Mouse (Mus musculus) brown adipose tissue, adult 24 weeks (tissue): ENCODE data around the gene Hs3st3b1. TPM values are rescaled to one million over a fixed set of nuclear protein-coding genes. Genes with fewer than 3 reads are reported as not detected.
A peak's percentile ranks its signal among the peaks of the same experiment; 100 is the strongest.

Experiments used
- H3K27ac ChIP-seq: fragments of 200-500 bp; replicated peaks from 2 replicates; pipeline ENCODE4 v1.5.1; 2012; ENCODE audit warnings: low read depth, mild to moderate bottlenecking, low read length
- H3K4me1 ChIP-seq: fragments of 200-500 bp; 2 replicates; pipeline ENCODE4 v1.6.1; 2012; ENCODE audit warnings: low read length, mixed read lengths; ENCODE audit not compliant: control insufficient read depth, insufficient read depth, insufficient read length
- H3K4me3 ChIP-seq: fragments of 200-500 bp; 2 replicates; pipeline ENCODE4 v1.5.1; 2012; ENCODE audit warnings: low read depth, mild to moderate bottlenecking, low read length, moderate library complexity; ENCODE audit not compliant: insufficient read depth
- polyA plus RNA-seq: library from polyadenylated mRNA; stranded (reverse); fragments of >200 nt; gene quantifications from 2 replicates; pipeline ENCODE4 v1.2.4, GENCODE M21; 2012; ENCODE audit not compliant: missing spikeins, insufficient read depth, insufficient read length

The Hs3st3b1 gene
- polyA plus RNA-seq, 1 experiment = 0.67 TPM

DNA sequence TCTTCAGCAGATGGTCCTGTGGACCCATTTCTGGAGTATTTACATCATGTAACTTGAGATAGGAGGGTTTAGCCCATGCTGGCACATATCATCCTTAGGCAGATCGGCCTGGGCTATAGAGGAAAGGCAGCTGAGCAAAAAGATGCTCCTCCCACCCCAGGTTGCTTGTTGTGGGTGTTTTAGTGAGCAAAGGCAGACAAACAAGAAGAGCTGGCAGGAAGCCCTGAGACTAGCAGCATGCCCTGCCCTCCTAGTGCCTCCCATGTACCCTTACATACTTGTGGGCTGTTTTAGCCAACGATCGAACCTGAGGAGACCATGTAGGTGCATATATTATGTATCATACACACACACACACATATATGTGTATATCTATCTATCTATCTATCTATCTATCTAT, 21.9 kb upstream of the Hs3st3b1 start:
- H3K27ac ChIP-seq = no peak overlapping the region
- no peaks in the 10 kb centered on the region for H3K4me1 ChIP-seq
- no peak overlapping the region for H3K4me3 ChIP-seq

DNA sequence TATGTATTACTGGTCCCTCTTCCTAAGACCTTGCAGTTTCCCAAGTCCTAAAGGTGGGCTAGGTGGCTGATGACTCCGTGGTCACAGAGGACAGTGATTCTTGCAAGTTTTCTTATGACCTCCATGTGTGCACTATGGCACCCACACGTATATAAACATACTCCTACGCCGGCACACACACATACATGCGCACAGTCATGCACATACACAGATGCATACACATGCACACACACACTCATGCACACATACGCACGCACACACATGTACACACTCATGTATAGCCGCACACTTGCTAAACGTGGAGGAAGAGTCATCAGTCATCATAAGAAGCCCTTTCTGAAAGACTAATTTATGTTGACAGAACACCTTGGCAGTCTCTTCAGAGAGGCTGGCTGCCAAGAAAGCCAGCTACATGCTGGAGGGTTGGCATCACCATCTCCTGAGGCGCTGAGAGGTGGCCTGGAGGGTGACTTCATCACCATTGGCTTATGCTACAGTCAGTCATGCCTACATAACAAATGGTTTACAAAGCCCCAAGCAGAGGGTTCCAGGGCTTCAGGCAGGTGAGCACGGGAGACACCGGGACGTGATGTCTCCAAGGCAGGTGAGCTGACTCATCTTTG, 21.3 kb upstream of the Hs3st3b1 start:
- no peak overlapping the region for H3K27ac ChIP-seq
- H3K4me3 ChIP-seq = no peak overlapping the region
- H3K4me1 ChIP-seq = no peaks in the 10 kb centered on the region

- Histone ChIP-seq H3K4me3 (no peak overlapping the region), H3K27ac (no peak overlapping the region), H3K4me1 (no peaks in the 10 kb centered on the region)
Observed at GRCm38 (mm10) chr11:63942177-63942576, 20.1 kb upstream of the Hs3st3b1 start.

- H3K4me3 ChIP-seq = no peak overlapping the region
- H3K4me1 ChIP-seq = no peaks in the 10 kb centered on the region
- no peak overlapping the region for H3K27ac ChIP-seq
Observed at GRCm38 (mm10) chr11:63936641-63937040, 14.6 kb upstream of the Hs3st3b1 start.

GRCm38 (mm10) chr11:63926901-63927300, 4.8 kb upstream of the Hs3st3b1 start:
- Histone ChIP-seq H3K27ac (no peak overlapping the region), H3K4me3 (no peak overlapping the region), H3K4me1 (no peaks in the 10 kb centered on the region)

DNA sequence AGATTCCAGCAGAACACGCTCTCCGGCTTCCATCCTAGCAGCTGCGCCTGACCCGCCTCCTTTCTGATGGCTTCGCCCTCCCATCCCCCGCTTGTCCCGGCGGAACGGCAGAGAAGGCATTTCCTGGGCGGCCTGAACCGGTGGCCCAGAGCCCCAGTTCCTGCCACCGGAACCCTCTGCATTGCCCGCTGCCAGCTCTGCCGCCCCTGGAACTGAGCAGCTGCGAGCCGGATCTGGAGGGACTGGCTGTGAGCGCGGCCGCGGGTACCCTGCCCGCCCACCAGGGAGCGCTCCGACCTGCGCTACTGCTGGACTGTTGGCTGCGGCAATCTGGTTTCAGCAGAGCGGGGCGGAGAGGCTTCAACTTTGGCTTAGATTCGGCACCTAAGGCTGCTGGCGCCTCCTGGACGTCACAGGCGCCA, 3.1 kb upstream of the Hs3st3b1 start:
- peak overlapping the region; percentile 51 for H3K4me3 ChIP-seq
- no peak overlapping the region for H3K27ac ChIP-seq
- no peaks in the 10 kb centered on the region for H3K4me1 ChIP-seq

- Histone ChIP-seq H3K4me3 (no peak overlapping the region), H3K27ac (no peak overlapping the region)
Observed at GRCm38 (mm10) chr11:63924286-63924930, 2.3 kb upstream of the Hs3st3b1 start.

DNA sequence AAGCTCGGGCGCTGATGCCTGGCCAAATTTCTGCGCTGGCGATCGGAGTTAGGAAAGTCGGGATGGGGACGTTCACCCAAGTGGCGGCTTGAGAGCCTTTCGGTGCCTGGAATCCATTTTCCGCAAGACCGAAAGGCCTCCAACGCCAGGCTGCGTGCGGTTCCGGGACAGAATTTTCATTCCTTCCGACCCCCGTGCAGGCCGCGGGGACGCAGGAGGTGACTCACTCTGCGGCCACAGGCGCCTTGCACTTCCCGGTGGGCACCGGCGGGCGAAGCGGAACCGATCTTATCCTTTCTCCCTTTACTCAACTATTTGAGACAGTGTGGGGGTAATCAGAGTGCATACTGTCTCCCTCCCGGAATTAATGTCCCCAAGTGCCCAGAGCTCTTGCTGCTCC, 1.3 kb upstream of the Hs3st3b1 start:
- Histone ChIP-seq H3K4me1 (no peaks in the 10 kb centered on the region), H3K27ac (no peak overlapping the region), H3K4me3 (peak overlapping the region; percentile 12; the same call in 1 of the 2 replicates)

More at GRCm38 (mm10) chr11:63924286-63924930, 2.3 kb upstream of the Hs3st3b1 start:
- no peaks in the 10 kb centered on the region for H3K4me1 ChIP-seq

- Histone ChIP-seq H3K4me1 (no peaks in the 10 kb centered on the region), H3K27ac (no peak overlapping the region), H3K4me3 (peak overlapping the region; percentile 64)
Observed at GRCm38 (mm10) chr11:63921044-63921951, 792 bp downstream of the Hs3st3b1 start.

- peak overlapping the region; percentile 64 for H3K4me3 ChIP-seq
- no peak overlapping the region for H3K27ac ChIP-seq
- no peaks in the 10 kb centered on the region for H3K4me1 ChIP-seq
Observed at GRCm38 (mm10) chr11:63920531-63920930, 1.6 kb downstream of the Hs3st3b1 start.

DNA sequence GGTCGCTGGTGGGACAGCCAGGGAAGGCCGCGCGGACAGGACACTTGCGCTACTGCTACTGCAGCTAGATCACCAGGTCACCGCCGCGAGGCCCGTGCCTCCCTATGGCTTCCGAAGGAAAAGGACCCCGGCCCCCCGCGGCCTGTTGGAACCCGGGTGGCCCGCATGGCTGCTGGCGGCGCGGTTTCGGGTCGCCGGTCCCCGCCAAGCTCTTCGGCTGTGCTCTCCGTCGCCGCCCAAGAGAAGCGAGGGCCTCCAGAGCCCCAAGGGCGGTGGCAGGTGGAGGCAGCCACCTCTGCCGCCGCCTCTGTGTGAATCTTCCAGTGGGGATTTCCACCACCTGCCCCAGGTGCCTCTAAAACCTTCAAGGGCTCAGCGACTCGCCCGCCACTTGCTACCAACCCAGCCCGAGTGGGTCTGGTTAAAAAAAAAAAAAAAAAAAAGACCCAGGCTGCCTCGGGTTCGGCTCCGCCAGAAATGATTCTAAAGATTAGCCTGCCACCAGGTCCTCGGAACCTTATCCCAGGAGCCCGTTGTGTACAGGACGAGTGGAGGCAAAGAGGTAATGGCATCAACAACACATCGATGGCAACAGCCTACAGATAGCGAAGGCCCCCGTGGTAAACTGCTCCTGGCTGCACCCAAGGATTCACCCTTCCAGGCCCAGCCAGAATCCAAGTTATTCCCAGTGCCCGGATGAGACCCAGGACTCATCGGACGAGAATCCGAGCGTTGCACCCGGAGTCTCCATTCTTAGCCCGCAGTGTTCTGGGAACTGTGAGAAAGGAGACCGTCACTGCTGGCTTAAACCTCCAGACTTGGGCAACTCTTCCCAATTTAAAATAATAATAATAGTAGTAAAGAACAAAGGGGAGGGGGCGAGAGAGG, 2.6 kb downstream of the Hs3st3b1 start:
- H3K27ac ChIP-seq = no peak overlapping the region
- no peaks in the 10 kb centered on the region for H3K4me1 ChIP-seq
- peak overlapping the region; percentile 64; the same call in 1 of the 2 replicates for H3K4me3 ChIP-seq

GRCm38 (mm10) chr11:63918321-63919105, 3.6 kb downstream of the Hs3st3b1 start:
- no peaks in the 10 kb centered on the region for H3K4me1 ChIP-seq
- H3K27ac ChIP-seq = no peak overlapping the region
- H3K4me3 ChIP-seq = no peak overlapping the region

DNA sequence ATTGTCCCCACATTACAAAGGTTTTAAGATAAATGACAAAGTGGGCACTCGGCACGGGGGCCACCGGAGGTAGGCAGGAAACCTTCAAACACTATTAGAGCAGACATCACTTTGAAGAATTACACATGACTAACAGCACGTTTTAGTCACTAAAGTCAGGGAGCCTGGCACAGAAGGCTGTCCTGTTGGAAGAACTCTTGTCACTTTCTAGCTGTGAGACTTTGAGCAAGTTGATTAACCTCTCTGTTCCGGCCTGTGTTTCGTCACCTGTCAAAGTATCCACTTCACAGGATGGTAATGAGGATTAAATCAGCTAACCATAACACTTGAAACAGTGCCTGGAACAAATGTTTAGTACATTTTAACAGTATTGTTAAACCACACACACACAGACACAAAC, 4.5 kb downstream of the Hs3st3b1 start:
- Histone ChIP-seq H3K4me1 (no peaks in the 10 kb centered on the region), H3K4me3 (no peak overlapping the region), H3K27ac (no peak overlapping the region)

DNA sequence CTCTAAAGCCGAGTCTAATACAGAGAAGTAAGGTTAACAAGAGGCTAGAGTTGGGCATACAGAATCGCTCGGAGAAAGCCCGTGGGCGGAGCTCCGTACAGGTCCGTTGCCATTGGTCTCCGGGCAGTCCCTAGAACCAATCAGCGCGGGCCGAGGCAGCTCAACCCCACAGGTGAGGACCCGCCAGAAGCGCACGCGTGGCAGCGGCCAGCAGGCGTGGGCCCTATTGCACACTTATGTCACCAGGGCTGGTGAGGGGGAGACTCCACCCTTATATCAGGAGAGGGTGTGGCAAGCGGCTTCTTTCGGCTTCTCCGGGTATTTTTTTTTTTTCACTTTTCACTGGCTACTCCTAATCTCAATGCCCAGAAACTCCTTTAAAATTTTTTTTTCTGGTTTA, 7.7 kb downstream of the Hs3st3b1 start:
- Histone ChIP-seq H3K4me1 (no peaks in the 10 kb centered on the region), H3K27ac (no peak overlapping the region), H3K4me3 (peak overlapping the region; percentile 48)
